Mouse (Mus musculus): ENCODE measurements around the gene Fbxo2.
"Not testable (repeated sequence)": the region's sequence is repeated elsewhere in the genome, so short reads cannot be mapped to it uniquely, and the experiment has no call there.

The Fbxo2 gene

GRCm38 (mm10) chr4:148170842-148171241 lies 10.4 kb downstream of the Fbxo2 start:
- in situ Hi-C loops (cut with MboI, MseI) = loop anchor here in 1 of 2 experiments (5.0 kb wide), 1 partner anchor 216 kb away; no protein-coding TSS in a partner anchor

- in situ Hi-C loops (cut with MboI, MseI) = loop anchor here in 1 of 2 experiments (5.0 kb wide), 1 partner anchor 216 kb away; no protein-coding TSS in a partner anchor
Measured at GRCm38 (mm10) chr4:148171261-148171660, 10.8 kb downstream of the Fbxo2 start.

DNA sequence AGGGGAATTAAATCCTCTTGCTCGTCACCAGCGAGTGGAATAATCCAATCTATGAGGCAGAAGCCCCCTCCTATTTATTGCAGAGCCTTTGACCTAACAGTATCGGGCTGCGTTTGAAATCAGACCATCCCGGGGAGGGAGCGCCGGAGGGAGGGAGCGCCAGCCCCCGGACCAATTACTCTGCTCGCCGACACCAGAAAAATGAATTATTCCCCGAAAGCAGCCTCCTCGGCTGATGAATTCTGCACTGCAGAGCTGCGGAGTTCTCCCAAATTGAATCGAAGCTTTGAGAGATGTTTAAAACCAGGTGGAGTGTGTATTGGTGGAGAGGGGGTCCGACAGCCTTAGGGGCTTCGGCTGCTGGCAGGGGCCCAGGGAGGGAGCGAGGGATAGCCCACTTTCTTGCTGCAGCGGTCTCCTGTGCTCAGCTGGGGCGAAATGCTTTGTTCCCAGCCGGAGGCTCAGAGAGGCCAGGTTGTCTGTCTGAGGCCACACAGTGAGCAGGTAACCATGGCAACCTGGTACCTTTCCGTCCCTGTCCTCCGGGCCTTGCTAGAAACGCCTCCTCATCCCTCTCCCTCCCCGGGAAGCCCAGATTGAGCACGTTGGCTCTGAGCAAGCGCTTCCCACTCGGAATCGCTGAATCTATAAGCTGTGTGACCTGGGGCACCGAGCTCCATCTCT lies 13.5 kb downstream of the Fbxo2 start:
- in situ Hi-C loops (cut with MboI, MseI) = loop anchor here in 1 of 2 experiments (5.0 kb wide), 1 partner anchor 213 kb away; no protein-coding TSS in a partner anchor

- in situ Hi-C loops (cut with MboI, MseI) = loop anchor here in 1 of 2 experiments (5.0 kb wide), 1 partner anchor 213 kb away; no protein-coding TSS in a partner anchor
Measured at GRCm38 (mm10) chr4:148174495-148174862, 14.1 kb downstream of the Fbxo2 start.

GRCm38 (mm10) chr4:148176603-148177002 lies 16.2 kb downstream of the Fbxo2 start:
- in situ Hi-C loops (cut with MboI, MseI) = not testable (repeated sequence)

GRCm38 (mm10) chr4:148177716-148178115 lies 17.3 kb downstream of the Fbxo2 start:
- in situ Hi-C loops (cut with MboI, MseI) = no loop called here

DNA sequence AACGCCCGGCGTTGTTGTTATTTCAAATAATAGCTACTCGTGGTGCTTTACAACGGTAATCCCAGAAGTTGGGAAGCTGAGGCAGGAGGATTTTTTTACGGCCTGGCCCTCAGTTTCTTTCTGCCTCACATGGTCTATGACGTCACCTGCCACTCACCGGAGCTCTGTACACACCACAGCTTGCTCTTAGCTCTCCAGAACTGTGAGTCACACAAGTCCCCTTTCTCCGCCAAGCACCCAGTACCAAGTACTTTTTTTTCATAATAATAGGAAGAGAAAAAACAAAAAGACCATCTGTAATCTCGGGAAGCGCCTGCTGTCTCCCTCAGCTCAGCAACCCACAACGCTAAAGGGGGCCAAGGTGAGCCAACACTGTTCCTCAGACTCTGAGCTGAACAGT lies 21.1 kb downstream of the Fbxo2 start:
- in situ Hi-C loops (cut with MboI, MseI) = no loop called here

GRCm38 (mm10) chr4:148182363-148182762 lies 21.9 kb downstream of the Fbxo2 start:
- in situ Hi-C loops (cut with MboI, MseI) = no loop called here

DNA sequence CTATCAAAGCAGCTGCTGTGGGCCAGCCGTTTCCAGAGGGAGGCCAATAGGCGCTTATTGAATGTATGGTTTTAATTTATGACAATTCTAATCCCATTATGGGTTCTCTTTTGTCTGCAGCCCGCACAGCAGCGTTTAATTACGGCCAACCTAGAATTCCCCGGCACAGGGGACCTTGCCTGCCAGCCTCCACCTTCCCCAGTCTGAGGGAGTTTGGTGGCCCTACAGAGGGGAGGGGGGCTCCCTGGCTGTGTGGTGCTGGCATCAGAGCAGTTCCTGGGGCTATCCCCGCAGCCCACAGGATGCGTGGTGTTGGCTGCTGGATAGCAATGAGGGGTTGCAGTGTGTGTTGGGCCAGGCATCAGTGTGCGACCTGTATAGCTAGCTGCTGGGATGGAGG lies 24.1 kb downstream of the Fbxo2 start:
- in situ Hi-C loops (cut with MboI, MseI) = no loop called here

DNA sequence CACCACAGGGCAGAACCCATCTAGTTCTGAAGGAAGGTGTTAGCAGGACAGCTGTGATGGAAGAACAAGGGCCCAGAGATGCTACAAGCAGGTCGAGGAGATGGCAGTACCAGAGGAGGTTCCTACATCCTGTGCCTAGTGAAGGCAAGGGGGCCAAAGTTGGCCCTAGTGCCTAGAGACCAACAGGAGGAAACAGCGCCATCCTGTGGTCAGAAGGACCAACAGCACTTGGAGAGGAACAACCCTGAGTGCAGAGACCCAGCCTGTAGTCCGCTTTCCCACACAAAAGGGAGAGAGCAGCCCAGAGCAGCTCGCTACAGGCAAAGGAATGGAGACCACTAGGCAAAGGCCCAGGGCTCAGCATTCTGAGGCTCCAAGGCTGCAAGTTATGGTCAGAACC lies 25.4 kb downstream of the Fbxo2 start:
- in situ Hi-C loops (cut with MboI, MseI) = no loop called here

GRCm38 (mm10) chr4:148188767-148189166 lies 28.3 kb downstream of the Fbxo2 start:
- in situ Hi-C loops (cut with MboI, MseI) = not testable (repeated sequence)

GRCm38 (mm10) chr4:148192707-148193245 lies 32.4 kb downstream of the Fbxo2 start:
- in situ Hi-C loops (cut with MboI, MseI) = no loop called here

DNA sequence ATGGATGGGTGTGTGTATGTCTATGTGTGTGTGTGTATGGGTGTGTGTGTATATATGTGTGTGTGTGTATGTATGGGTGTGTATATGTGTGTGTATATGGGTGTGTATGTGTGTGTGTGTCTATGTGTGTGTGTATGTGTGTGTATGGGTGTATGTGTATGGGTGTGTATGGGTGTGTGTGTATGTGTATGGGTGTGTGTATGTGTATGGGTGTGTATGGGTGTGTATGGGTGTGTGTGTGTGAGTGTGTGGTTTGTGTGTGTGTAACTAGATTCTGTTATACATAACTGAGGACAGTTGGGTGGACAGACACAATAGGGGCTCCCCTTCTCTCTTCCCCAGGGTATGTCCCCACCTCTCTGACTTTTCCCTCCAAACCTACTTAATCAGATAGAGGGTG lies 34.0 kb downstream of the Fbxo2 start:
- in situ Hi-C loops (cut with MboI, MseI) = no loop called here

- in situ Hi-C loops (cut with MboI, MseI) = no loop called here
Measured at GRCm38 (mm10) chr4:148198721-148199120, 38.3 kb downstream of the Fbxo2 start.

DNA sequence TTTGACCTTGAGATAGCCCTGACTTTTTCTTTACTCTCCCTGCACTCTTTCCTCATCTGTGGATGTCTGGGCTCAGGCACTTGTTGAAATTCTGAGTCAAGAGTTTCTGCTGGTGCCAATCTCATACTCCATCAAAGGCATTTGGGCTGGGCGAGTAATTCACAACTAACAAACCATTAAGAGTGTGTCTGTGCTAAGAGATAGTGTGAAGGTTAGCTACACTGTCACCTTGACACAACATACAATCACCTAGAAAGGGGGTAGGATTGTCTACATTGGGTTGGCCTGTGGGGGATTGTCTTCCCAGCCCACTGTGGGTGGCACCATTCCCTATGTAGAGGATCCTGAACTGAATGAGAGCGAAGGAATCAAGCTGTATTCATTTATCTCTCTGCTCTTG lies 43.1 kb downstream of the Fbxo2 start:
- in situ Hi-C loops (cut with MboI, MseI) = loop anchor here in 1 of 2 experiments (5.0 kb wide), 1 partner anchor 221 kb away; no protein-coding TSS in a partner anchor

DNA sequence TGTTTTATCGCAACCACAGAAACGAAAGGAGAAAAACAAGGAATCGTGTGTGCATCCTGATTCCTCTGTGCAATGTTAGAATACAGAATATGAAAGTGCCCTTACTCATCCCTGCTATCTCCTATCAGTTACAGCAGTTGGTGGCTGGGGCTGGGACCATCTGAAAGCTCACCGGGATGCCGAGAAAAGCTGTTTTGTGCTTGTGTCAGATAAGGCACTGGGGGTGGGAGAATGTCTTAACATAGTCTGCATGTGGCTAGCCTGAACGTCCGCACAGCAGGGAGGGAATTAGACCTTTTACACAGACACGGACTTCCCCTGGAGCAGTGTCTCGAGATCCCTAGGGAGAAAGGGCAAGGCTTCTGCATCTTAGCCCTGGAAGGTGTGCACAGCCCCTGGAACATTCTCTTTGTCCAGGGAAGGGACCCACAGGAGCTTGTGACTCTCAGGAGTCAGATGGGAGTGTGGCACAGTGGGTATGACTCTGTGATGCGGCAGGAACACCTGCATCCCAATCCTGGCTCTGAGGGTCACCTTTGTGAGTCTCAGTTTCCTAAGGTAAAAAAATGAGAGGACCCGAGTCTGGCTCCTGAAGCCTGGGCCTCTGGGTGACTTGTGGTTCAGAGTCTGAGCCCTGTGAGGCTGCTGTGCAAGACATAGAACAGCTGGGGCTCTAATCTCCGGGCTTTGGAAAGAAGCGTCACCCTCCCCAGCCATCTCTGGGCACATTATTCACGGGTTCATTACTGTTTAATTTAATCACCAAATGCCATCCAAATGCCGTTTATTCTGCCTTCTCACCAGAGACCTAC lies 43.8 kb downstream of the Fbxo2 start:
- in situ Hi-C loops (cut with MboI, MseI) = loop anchor here in 1 of 2 experiments (5.0 kb wide), 1 partner anchor 222 kb away; no protein-coding TSS in a partner anchor

- in situ Hi-C loops (cut with MboI, MseI) = loop anchor here in 1 of 2 experiments (5.0 kb wide), 1 partner anchor 223 kb away; no protein-coding TSS in a partner anchor
Measured at GRCm38 (mm10) chr4:148204873-148205232, 44.4 kb downstream of the Fbxo2 start.

DNA sequence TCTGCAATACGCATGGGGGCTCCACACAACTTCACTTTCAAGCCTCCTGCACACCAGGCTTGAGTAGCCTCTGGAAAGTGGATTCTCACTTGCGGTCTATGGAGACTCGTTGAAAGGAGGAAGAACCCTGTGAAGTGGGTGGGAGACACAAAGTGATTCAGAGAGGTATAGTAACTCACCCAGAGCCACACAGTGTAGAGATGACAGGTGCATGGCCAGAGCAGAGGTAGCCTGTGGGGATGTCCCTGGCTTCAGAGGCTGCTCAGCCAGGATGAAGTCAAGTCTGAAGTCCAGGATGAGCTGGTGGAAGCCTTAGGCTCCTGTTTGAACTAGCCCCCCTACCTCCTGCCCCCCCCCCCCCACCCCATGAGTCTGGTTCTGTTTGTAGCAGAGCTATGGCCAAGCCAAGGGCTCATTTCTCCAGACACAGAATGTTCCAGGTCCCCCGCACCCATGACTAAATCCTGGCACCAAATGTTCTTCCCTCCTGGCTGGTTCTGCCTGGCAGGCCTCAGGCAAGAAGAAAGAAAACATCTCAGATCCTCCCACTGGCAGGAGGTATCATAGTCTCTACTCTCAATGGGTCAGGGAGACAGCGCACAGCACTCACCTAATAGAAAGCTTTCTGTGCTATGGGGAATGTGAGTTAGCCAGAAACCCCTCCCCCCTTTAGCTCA lies 54.2 kb downstream of the Fbxo2 start:
- in situ Hi-C loops (cut with MboI, MseI) = no loop called here

DNA sequence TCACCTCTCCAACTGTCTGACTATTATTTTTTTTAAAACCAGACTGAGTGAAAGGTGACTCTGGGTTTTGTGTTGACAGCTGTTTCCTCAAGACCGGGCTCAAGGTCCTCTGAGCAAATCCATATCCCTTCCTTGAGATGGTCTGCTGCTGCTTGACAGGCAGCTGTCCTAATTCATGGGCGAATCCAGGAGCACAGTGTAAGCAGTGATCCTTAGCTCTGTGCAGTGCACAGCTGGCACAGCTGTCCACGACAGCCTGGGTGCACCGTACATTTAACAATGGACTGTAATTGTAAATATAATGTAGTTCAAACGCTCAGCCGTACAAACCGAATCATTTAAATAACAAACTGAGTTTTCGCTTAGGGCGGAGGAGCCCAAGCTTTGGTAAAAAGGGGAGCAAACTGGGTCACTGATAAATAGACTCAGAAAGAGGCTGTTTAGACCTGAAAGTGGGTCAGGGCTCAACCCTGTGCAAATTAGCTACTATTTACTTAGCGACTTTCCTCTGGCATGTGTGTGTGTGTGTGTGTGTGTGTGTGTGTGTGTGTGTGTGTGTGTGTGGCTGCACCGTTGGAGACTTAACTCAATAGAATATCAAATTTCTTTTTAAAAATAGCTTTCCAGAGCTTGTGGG lies 55.0 kb downstream of the Fbxo2 start:
- in situ Hi-C loops (cut with MboI, MseI) = no loop called here
